Mouse (Mus musculus) forebrain, embryonic 11.5 days (tissue): ENCODE measurements at regions not wholly inside any gene's neighbourhood (a gene's known extent, or its start where the extent isn't known, plus 50 kb on each side); places are given as distances from the start of the nearest gene placed in this dataset.

Source experiments
- ATAC-seq: fragments of 200-750 bp; cut with Nextera tagmentation; replicated peaks from 2 replicates; pipeline ENCODE4 v1.8.0; 2017; ENCODE audit warnings: moderate TSS enrichment; ENCODE audit not compliant: low FRiP score
- DNase-seq: peaks from one replicate; pipeline ENCODE4 v3.0.0-alpha.2; 2017; ENCODE audit warnings: low spot score
- H3K27ac ChIP-seq: fragments of 300-500 bp; sonication (generic); 2 replicates; pipeline ENCODE4 v1.5.1; 2014; ENCODE audit warnings: low read depth, low read length
- H3K27me3 ChIP-seq: fragments of 300-500 bp; sonication (generic); 2 replicates; pipeline ENCODE4 v1.6.1; 2014; ENCODE audit warnings: mild to moderate bottlenecking, low read length, mixed read lengths; ENCODE audit not compliant: control insufficient read depth, insufficient read depth
- H3K36me3 ChIP-seq: fragments of 300-500 bp; sonication (generic); 2 replicates; pipeline ENCODE4 v1.6.1; 2014; ENCODE audit warnings: mild to moderate bottlenecking, low read length, moderate library complexity, mixed read lengths; ENCODE audit not compliant: control insufficient read depth, insufficient read depth
- H3K4me1 ChIP-seq: fragments of 300-500 bp; sonication (generic); replicated peaks from 2 replicates; pipeline ENCODE4 v1.6.1; 2014; ENCODE audit warnings: low read length, mixed read lengths; ENCODE audit not compliant: control insufficient read depth, insufficient read depth
- H3K4me2 ChIP-seq: fragments of 300-500 bp; sonication (generic); 2 replicates; pipeline ENCODE4 v1.6.1; 2014; ENCODE audit warnings: low read depth, mild to moderate bottlenecking, low read length, moderate library complexity, mixed read lengths; ENCODE audit not compliant: severe bottlenecking
- H3K4me3 ChIP-seq: fragments of 300-500 bp; sonication (generic); 2 replicates; pipeline ENCODE4 v1.5.1; 2014; ENCODE audit warnings: low read depth, low read length
- H3K9ac ChIP-seq: fragments of 300-500 bp; sonication (generic); 2 replicates; pipeline ENCODE4 v1.6.1; 2014; ENCODE audit warnings: low read length
- H3K9me3 ChIP-seq: fragments of 300-500 bp; sonication (generic); 2 replicates; pipeline ENCODE4 v1.6.1; 2016; ENCODE audit warnings: low read length, mixed read lengths; ENCODE audit not compliant: control insufficient read depth
- WGBS: fragments of 180-500 bp; shearing (Covaris S2); extraction: QIAGEN DNeasy Blood & Tissue Kit; methylation state at CpG from one replicate; pipeline ENCODE4 v1.1.7; 2014; 5-methylcytosine and 5-hydroxymethylcytosine counted together

DNA sequence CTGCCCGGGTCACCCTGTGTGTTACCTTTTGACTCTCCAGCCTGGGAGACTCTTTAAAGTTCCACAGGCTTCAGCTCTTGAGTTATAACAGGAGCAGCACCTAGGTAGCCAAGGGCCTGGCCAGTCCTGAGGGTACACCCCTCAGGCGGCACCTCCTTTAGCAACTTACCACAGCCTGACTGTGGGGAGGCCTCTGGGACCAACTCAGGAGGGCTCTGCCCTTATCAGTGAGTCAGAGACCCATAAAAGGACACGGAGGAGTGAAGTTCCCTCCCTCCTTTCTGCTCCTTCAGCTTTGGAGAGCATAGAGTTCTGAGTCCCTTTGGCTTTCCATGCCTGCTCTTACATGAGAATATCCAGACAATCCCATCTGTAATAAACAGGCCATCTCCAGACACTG lies 222.5 kb upstream of the Msx2 start:
- ATAC-seq (no peak), DNase-seq (no peak)
- Histone ChIP-seq H3K4me1 (no peaks in the 10 kb centered on the region; the same call in 1 of the 2 replicates), H3K4me3 (no peak overlapping the region), H3K4me2 (no peak overlapping the region), H3K27ac (no peak overlapping the region), H3K9me3 (no peaks in the 10 kb centered on the region), H3K27me3 (no peaks in the 10 kb centered on the region), H3K36me3 (no peaks in the 10 kb centered on the region), H3K9ac (no peak overlapping the region)
- 66% methylated on average over 3 of the region's 3 CpGs for WGBS

DNA sequence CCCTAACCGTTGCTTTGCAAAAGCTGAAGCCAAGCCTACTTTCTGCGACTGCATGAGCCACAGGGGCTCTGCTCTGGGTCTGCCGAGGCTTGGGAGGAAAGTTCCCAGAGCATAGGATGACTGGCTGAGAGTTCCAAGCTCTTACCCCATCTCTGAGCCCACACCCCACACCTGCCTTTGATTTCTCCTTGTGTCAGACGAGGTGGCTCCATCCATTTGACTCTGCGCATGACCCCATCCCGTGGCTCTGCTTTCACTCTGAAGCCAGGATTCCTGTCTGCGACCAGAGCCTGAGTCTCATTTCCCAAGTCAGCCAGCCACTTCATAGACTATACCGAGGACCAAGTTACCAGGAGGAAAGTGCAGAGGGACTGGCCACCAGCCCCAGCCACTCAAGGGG lies 216.1 kb upstream of the Msx2 start:
- H3K9me3 ChIP-seq, result no peaks in the 10 kb centered on the region
- no peaks in the 10 kb centered on the region; the same call in 1 of the 2 replicates for H3K27me3 ChIP-seq
- H3K9ac ChIP-seq, result no peak overlapping the region; the same call in 1 of the 2 replicates
- H3K4me2 ChIP-seq, result peak overlapping the region; percentile 29; the same call in 1 of the 2 replicates
- H3K4me1 ChIP-seq, result no peaks in the 10 kb centered on the region
- no peak overlapping the region for H3K27ac ChIP-seq
- no peak for DNase-seq
- H3K36me3 ChIP-seq, result no peaks in the 10 kb centered on the region
- ATAC-seq, result no peak
- WGBS, result 52% methylated on average over 8 of the region's 8 CpGs
- no peak overlapping the region for H3K4me3 ChIP-seq

DNA sequence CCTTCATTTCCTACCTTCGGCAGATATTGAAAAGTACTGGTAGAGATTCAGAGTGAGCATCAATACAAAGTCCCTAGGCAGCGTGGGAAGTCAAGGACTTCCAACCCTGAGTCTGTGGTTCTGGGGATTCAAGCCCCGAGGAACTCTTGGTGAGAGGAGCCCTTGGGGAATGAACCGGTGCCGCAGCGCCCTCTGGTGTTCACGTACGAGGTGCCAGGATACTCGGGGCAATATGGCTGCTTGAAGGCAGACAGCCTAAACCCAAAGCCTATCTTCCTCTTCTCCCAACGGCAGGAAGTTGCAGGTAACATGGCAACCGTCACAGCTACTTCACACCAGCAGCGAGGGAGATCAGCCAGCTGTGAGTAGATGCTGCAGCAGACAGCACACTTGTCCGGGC lies 215.6 kb upstream of the Msx2 start:
- no peak for ATAC-seq
- H3K9me3 ChIP-seq, result no peaks in the 10 kb centered on the region
- H3K27me3 ChIP-seq, result no peaks in the 10 kb centered on the region; the same call in 1 of the 2 replicates
- WGBS, result 10% methylated on average over 13 of the region's 13 CpGs
- DNase-seq, result peak; percentile 93
- peak overlapping the region; percentile 29; the same call in 1 of the 2 replicates for H3K4me2 ChIP-seq
- H3K4me1 ChIP-seq, result no peaks in the 10 kb centered on the region
- H3K4me3 ChIP-seq, result no peak overlapping the region
- H3K36me3 ChIP-seq, result no peaks in the 10 kb centered on the region
- H3K27ac ChIP-seq, result no peak overlapping the region
- peak overlapping the region; percentile 16; the same call in 1 of the 2 replicates for H3K9ac ChIP-seq

DNA sequence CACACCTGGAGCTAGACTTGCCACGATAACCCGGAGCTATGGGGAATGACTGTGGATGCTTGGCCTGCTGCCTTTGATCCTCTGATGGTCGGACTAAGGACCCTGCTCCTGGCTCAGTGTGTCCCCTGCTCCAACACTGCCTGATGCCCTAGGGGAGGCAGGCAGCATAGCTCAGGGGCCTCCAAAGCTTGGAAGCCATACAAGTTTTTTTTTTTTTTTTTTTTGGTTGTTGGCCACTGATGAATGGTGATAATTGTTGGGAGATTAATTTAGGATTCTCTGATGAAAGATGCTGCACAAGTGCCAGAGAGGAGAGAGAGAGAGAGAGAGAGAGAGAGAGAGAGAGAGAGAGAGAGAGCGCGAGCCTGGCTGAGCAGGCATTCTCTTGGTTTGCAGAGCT lies 211.6 kb upstream of the Msx2 start:
- no peak overlapping the region for H3K4me3 ChIP-seq
- H3K27me3 ChIP-seq, result no peaks in the 10 kb centered on the region; the same call in 1 of the 2 replicates
- no peak overlapping the region for H3K9ac ChIP-seq
- no peak for ATAC-seq
- no peak overlapping the region for H3K27ac ChIP-seq
- 55% methylated on average over 5 of the region's 5 CpGs for WGBS
- H3K9me3 ChIP-seq, result no peaks in the 10 kb centered on the region
- H3K4me1 ChIP-seq, result peaks cover 5% of the 10 kb centered on the region; the same call in 1 of the 2 replicates
- no peaks in the 10 kb centered on the region for H3K36me3 ChIP-seq
- no peak for DNase-seq
- no peak overlapping the region for H3K4me2 ChIP-seq

DNA sequence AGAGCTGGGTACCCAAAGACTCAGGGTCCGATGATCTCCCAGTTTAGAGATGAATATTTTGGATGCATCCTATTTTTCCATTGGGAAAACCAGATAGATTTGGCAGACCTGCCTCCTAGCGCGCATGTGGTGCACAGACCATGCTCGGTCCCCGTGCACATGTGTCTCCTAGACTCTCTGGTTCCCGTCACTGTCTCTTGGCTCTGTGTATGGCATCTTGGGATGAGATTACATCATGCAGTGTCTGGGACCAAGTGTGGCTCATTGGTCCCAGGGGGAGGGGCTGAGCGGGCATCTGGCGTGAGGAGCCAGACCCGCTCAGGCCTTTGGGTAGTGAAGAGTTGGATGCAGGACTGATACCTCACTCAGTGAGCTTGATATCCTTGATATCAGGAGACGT lies 204.3 kb upstream of the Msx2 start:
- H3K27ac ChIP-seq, result no peak overlapping the region
- no peak overlapping the region for H3K4me3 ChIP-seq
- no peaks in the 10 kb centered on the region for H3K27me3 ChIP-seq
- H3K9ac ChIP-seq, result no peak overlapping the region
- ATAC-seq (no peak), DNase-seq (no peak)
- no peaks in the 10 kb centered on the region for H3K36me3 ChIP-seq
- peaks cover 5% of the 10 kb centered on the region; the same call in 1 of the 2 replicates for H3K4me1 ChIP-seq
- no peak overlapping the region for H3K4me2 ChIP-seq
- H3K9me3 ChIP-seq, result no peaks in the 10 kb centered on the region
- 94% methylated on average over 10 of the region's 10 CpGs for whole genome bisulfite sequencing

DNA sequence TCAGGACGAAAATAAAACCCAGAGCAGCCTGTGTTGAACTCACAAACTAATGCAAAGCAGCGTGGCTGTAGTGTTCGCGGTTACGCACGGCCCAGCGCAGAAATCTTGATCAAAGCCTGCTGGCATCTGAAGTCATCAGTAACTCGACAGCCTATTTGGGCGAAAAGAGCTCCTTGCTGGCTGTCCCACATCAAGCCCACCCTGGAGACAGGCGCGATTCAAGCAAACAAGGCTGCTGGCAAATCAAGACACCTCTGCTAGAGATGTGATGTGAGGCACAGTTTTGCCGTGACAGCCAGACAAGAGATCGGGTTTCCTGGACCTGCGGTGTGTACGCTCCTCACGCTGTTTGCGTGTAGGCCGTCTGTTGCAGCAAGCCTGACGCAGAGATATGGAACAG lies 197.5 kb upstream of the Msx2 start:
- H3K27me3 ChIP-seq, result no peaks in the 10 kb centered on the region
- H3K4me2 ChIP-seq, result no peak overlapping the region
- 83% methylated on average over 19 of the region's 19 CpGs for WGBS
- H3K36me3 ChIP-seq, result no peaks in the 10 kb centered on the region
- DNase-seq, result no peak
- H3K27ac ChIP-seq, result no peak overlapping the region
- no peak overlapping the region for H3K9ac ChIP-seq
- ATAC-seq, result no peak
- no peaks in the 10 kb centered on the region; the same call in 1 of the 2 replicates for H3K9me3 ChIP-seq
- H3K4me3 ChIP-seq, result no peak overlapping the region
- H3K4me1 ChIP-seq, result no peaks in the 10 kb centered on the region

DNA sequence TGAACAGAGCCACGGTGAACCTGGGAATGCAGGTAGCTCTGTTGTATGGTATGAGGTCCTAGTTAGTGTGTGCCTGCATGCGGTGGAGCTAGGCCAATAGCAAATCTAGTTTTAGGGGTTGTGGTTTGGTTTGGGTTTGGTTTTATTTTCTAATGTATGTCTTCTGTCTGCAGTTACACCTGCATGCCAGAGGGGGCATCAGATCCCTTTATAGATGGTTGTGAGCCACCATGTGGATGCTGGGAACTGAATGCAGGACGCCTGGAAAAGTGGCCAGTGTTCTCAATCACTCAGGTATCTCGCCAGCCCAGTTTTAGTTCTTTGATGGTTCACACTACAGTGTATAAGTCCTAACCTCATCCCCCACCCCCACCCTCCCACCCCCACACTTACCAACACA lies 194.6 kb upstream of the Msx2 start:
- H3K4me3 ChIP-seq, result no peak overlapping the region
- DNase-seq (no peak), ATAC-seq (no peak)
- no peaks in the 10 kb centered on the region; the same call in 1 of the 2 replicates for H3K9me3 ChIP-seq
- no peak overlapping the region for H3K27ac ChIP-seq
- no peaks in the 10 kb centered on the region for H3K4me1 ChIP-seq
- no peaks in the 10 kb centered on the region for H3K36me3 ChIP-seq
- H3K27me3 ChIP-seq, result no peaks in the 10 kb centered on the region
- WGBS, result 87% methylated on average over 4 of the region's 4 CpGs
- no peak overlapping the region for H3K9ac ChIP-seq
- no peak overlapping the region for H3K4me2 ChIP-seq

DNA sequence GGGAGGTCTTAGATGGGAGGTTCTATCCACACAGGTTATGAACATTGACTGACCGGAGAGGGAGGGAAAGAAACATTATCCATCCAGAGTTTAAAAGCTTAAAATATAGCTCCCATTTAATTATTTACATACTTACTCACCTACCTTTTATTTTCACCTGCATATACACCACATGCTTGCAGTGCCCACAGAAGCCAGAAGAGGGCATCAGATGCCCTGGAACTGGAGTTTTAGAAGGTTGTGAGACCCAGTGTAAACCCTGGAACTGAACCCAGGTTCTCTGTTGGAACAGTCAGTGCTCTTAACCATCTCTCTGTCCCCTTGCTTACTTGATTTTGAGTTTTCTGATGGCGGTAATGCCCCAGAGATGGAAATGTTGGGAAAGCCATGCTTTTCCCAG lies 192.7 kb upstream of the Msx2 start:
- H3K9ac ChIP-seq, result no peak overlapping the region
- H3K4me1 ChIP-seq, result no peaks in the 10 kb centered on the region
- no peaks in the 10 kb centered on the region for H3K36me3 ChIP-seq
- no peak for DNase-seq
- 95% methylated on average over 2 of the region's 2 CpGs for WGBS
- H3K4me3 ChIP-seq, result no peak overlapping the region
- H3K27ac ChIP-seq, result no peak overlapping the region
- ATAC-seq, result no peak
- H3K9me3 ChIP-seq, result no peaks in the 10 kb centered on the region; the same call in 1 of the 2 replicates
- H3K4me2 ChIP-seq, result no peak overlapping the region
- no peaks in the 10 kb centered on the region for H3K27me3 ChIP-seq

DNA sequence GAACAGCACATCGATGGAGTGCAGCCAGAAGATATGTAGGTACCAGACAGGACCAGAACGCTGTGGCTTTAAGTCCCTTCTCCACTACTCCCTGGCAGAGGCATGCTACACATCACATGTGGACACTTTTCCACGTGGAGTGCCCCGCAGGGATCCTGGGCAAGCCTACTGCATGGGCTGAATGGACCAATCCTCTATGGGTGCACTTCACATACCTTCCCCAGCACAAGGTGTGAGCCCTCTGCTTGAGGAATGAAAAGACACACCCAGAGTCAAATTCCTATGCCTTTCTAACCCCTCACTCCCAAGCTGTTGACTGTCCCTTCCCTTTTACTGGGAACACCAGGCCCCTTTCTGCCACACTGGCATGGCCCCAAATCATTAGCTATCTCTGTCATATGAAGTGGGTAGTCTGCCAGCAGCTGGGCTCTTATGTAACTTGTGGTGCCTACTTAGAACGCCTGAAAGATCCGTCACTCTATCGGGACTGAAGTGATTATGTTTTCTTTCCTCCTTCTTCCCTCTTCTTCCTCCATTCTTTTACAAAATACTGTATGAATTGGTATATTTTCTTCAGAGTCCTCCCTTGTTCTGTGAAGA lies 191.9 kb upstream of the Msx2 start:
- 89% methylated on average over 7 of the region's 7 CpGs for WGBS
- Histone ChIP-seq H3K4me3 (no peak overlapping the region), H3K27ac (no peak overlapping the region), H3K36me3 (no peaks in the 10 kb centered on the region), H3K9me3 (no peaks in the 10 kb centered on the region; the same call in 1 of the 2 replicates), H3K27me3 (no peaks in the 10 kb centered on the region), H3K9ac (no peak overlapping the region), H3K4me2 (no peak overlapping the region), H3K4me1 (no peaks in the 10 kb centered on the region)
- ATAC-seq (no peak), DNase-seq (no peak)
